Mouse (Mus musculus) T-cell, adult 2 months (primary cell): ENCODE measurements around the gene Ptpn11.
"Not testable (repeated sequence)": the region's sequence is repeated elsewhere in the genome, so short reads cannot be mapped to it uniquely, and the experiment has no call there.

Source experiments
- DNase-seq: peaks from one replicate; pipeline ENCODE4 v3.0.0; 2022; ENCODE audit warnings: low spot score

The Ptpn11 gene

DNA sequence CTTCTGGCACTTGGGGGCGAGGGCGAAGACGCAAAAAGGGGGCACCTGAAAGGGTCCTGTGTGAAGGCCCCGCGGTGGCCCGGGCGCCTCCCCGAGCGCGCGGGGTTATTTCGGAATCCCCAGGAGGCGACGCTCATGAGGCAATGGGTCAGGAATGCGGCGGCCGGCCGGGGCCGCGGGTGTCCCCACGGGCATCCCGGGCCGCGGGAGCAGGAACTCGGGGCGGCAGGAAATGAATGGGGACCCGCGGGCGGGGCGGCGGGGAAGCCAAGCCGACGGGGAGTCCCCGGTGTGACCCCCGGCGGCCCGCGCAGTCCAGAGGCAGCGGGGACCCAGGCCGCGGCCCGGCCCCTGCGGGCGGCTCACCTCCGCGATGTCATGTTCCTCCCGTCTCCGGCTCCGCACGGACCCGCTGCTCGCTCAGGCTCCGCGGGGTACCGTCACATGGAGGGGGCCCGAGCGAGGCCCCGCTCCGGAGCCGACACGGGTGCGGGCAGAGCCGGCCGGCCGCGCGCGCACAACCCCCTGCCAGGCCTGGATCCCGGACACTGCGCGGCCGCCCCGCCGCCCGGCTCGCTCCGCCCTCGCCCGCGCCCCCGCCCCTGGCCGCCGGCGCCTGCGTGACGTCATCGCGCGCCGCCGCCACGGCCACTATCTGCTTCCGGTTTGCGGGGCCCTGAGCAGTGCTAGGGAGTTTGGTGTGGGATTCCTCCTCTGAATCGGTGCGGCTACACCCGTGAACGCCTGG, at the start of gene Ptpn11:
TSS of gene Ptpn11 (minus strand) at position 562 of the 748 bp plus-strand sequence.
- peak; percentile 79 for DNase-seq

DNA sequence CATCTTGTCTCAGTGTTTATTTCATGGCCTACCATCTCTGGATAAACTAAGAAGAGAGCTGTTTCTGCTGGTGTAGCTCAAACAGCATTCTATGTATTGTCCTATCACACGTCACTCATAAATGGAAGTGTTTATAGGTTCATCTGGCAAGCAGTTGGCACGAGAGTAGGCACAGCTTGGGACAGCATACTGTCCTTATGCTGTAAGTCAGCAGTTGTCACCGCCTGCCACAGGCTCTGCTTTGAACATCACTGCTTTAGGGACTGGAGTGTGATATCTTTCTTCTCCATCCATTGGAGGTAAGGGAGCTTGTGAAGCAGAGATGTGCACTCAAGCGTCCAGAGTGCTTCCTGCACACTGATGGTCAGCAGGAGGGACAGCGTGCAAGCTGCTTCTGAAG, 48.6 kb upstream of the Ptpn11 start:
- no peak for DNase-seq

DNA sequence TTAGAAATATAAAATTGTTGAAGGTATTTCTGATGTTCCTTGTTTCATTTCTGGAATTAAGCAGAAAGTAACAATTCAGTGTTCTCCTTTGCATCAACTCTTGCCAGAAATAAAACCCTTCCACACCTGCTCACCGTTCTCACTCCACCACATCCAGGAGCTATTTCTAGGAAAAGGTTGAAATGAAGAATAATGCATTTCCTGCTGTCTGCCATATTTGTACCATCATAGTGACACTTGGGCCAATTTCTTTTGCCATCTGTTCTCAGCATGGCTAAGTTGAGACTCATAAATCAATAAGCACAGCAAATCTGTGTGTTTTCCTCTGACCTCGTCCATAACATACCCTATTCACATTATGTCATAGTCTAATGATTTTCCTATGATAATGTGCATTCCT, 47.0 kb upstream of the Ptpn11 start:
- no peak for DNase-seq

DNA sequence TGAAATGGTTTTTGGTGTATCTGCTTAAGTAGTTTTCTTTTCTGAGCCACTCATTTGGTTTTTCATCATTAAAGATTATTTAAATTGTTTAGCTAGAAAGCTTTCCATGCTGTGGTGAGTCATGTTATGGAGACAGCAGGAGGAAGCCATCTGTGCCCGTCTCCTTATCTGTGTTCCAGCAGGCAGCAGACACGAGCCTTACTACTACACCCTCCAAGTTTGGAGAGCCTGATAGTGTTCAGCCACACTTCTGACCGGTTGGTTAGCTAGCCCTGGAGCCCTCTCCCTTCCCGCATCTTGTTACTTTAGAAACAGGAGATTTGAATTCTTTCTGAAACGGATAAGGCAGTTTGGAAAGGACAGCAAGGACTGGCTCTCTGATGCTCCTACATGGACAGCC, 45.0 kb upstream of the Ptpn11 start:
- DNase-seq: no peak

DNA sequence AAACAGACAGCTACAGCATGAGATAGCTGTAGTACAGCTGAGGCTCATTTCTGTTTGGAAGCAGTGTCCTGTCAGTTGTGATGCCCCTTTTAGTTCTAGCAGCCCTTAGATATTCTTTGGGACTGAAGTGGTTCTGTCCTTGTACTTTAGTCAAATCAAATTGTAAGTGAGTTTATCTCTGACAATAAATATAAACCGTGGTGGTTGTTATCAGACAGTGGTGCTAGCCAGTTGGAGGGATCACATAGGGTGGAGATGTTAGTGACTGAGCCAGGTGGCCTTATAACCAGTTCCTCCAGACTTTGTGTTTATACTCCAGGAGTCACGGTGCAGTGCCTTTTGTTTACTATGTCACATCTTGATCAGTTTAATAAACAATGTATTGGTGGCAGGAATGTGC, 42.5 kb upstream of the Ptpn11 start:
- no peak for DNase-seq

DNA sequence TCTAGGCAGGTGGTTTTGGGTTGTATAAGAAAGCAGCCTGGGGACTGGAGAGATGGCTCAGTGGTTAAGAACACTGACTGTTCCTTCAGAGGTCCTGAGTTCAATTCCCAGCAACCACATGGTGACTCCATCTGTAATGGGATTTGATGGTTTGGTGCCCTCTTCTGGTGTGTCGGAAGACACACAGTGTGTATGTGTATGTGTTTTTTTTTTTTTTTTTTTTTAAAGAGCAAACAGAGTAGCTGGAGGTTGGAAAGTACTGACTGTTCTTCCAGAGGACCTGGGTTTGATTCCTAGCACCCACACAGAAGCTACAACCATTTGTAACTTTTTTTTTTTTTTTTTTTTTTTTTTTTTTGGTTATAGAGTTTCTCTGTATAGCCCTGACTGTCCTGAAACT, 41.6 kb upstream of the Ptpn11 start:
- no peak for DNase-seq

DNA sequence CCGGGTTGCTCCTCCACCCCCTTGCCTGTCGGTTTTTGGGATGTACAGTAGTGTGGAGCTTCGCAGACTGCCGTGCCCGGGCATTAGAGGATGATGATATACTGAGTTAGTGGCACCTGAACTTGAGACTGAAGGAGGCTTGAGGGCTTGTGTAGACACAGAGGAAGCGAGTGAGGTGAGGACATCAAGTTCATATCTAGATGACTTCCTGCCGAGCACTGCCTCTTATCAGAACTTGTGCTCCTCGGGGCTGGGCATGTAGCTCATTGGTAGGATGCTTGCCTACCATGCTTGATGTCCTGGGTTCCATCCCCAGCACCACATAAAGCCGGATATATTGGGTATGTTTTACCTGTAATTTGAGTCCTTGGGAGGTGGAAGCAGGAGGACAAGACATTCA, 39.6 kb upstream of the Ptpn11 start:
- no peak for DNase-seq

DNA sequence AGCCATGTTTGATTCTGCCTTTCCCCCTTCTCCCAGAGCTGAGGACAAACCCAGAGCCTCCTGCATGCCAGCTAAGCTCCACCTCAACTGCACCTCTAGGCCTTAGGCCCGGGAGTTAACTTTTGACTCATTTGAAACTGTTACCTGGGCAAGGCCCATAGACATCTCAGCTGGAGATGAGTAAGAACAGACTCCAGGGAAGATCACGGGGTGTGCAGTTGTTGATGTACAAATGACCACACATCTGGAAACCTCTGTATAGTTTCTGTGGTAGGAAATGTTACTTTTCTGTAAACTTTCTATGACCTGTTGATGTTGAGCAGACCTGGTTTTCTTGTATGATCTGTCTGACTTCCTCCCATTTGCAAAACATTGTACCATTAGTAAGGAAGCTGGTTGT, 38.0 kb upstream of the Ptpn11 start:
- no peak for DNase-seq

DNA sequence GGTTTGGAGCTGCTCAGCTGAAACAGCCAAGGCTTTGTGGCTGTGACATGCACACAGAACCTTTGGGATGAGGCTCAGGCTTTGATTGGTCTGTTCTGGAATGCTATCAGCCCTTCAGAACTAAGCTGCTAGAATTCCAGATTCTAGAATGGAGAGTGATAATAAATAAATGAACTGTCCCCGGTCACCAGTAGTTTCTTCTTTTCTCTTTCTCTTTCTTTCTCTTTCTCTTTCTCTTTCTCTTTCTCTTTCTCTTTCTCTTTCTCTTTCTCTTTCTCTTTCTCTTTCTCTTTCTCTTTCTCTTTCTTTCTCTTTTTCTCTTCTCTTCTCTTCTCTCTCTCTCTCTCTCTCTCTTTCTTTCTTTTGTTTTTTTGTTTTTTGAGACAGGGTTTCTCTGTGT, 36.1 kb upstream of the Ptpn11 start:
- not testable (repeated sequence) for DNase-seq

DNA sequence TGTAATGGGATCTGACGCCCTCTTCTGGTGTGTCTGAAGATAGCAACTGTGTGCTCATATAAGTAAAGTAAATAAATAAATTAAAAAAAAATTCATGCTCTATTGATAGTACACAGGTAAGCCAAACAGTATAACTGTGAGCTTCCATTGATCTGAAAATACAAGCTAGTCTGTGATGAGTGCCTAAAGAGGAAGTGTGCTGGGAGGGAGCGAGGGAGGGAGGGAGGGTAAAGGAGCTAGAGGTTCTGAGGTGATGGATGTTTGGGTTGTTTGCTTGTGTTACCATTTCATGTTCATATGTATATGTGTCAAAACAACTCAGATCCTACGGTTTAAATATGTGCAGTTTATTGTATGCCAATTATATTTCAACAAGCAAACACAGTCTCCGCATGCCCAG, 35.6 kb upstream of the Ptpn11 start:
- DNase-seq: no peak

DNA sequence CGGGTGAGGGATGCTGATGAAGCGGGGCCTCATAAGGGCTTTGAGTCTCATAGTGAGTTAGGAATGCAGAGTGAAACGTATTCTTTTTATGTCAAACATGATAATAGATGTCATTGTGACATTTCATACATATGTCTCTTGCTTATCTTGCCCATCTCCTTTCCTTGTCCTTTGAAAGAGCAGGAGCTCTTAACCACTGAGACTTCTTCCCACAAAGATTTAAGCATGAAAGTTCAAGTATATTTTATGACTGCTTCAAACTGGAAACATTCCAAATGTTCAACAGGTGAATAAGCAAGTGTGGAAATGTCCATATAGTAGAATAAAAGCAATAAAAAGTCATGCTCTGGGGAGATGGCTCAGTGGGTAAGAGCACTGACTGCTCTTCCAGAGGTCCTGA, 35.2 kb upstream of the Ptpn11 start:
- DNase-seq: no peak

DNA sequence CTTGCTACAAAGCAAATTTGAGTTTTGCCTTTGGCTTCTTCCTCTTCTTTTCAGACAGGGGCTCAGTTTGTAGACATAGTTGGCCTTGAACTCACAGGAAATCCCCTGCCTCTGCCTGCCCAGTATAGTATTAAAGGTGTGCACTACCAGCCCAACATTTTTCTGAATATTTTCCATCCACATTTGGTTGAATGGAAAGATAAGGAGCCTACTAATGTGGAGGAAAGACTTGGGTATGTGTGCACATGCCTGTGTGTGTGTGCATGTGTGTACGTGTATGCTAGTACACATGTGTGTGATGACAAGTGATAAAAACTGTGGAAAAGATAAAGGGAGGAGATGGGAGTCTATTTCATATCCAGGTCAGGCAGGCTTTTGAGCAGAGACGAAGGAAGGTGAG, 34.7 kb upstream of the Ptpn11 start:
- DNase-seq: no peak

DNA sequence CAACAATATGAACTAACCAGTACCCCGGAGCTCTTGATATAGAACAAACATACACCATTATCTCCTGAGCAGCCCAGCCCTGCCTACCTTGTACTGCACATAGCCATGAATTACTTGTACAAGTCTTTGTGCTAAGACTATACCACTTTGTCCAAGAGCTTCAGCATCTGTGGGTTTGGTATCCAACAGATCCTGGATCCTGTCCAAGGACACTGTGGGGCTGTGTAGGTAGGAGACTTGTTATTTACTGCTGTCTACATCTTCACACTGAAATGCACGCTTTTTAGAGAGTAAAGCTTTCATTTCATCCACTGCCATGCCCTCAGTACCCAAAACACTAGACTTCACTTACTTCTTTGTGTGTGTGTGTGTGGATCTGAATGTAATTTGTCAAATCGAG, 33.7 kb upstream of the Ptpn11 start:
- DNase-seq: no peak

DNA sequence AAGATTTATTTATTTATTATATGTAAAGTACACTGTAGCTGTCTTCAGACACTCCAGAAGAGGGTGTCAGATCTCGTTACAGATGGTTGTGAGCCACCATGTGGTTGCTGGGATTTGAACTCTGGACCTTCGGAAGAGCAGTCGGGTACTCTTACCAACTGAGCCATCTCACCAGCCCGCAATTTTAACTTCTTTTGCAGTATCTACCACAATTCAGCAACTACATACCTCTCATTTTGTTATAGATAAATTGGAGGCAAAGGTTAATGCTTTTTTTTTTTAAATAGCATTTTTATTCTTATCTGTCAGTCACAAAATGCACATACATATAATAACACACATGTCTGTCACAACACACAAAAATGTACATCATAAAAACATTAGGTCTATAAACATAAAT, 32.8 kb upstream of the Ptpn11 start:
- not testable (repeated sequence) for DNase-seq

DNA sequence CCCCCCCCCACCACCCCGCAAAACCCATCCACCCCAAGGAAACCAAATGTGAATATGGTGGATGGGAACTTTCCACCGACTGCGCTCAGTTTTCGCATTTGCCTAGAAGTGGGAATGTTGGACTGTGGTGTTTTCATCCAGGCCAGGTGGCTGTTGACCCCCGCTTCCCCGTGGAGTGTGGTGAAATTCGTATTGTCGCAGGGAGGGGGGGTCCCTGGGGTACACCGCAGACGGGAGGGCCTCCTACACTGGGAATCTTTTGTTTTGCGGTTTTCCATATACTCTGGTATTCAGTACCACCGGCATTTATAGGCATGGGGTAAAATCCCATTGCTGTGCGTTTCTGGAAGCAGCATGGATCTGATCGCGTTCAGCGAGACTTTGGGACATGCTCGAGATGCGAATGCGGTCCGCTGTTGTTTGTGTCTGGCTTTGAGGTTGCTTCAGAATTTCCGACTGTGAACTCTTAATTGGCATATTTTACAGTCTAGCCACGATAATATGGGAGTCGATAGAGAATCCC, 30.2 kb upstream of the Ptpn11 start:
- no peak for DNase-seq

DNA sequence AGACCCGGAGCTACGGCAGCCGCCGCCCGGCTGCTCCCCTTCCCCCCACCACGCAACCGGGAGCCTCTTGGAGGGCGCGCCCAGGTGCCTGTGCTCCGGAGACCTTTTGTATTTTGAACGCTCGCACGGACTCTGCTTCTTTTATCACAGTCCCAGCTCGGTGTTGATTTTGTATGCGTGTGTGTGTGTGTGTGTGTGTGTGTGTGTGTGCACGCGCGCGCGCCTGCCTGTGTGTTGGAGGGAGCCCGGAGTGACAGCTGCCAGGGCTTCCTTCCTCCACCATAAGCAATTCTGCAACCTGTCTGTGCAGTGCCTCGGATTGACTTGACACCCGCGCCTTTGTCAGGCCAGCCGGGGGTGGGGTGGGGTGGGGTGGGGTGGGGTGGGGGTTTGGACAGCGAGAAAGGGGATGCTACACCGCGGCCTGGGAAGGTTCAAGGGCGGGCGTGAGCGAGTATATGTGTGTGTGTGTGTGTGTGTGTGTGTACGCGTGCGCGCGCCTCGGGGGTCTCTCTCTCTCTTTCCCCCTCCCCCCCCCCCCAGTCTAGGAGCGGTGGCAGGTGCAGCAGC, 29.6 kb upstream of the Ptpn11 start:
- peak; percentile 52 for DNase-seq

DNA sequence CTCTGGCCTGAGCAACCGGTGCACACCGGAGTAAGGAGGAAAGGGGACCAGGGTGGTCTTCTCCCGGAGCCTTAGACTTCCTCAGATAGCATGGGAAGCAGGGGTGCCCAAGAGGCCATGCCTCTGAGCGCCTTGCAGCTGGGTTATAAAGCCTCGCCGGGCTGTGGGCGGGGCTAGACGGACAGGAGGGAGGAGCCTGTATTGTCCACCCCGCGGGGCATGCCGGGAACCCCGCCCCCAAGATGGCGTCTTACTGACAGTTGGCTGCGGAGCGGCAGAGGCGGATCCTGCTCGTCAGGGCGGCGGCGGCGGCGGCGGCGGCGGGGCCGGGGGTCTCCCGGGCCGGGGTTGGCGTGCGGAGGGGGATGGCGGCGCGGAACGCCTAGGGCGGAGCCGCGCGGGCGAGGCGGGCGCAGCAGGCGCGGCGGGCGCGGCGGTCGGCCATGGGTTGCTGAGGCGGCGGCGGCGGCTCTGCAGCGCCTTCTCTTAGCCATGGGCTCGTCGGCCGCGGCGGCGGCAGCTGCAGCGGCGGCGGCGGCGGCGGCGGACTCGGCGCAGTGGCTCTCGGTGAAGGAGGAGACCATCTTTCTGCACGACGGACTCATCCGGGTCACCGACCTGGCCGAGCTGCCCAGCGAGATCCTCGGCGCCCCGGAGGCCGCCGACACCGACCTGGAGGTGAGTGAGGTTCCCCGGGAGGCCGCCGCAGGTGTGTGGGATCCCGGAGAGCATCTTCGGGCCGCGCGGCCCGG, 29.0 kb upstream of the Ptpn11 start, which contains the start of gene Hectd4:
TSS of gene Hectd4 (plus strand) at position 240 of the 752 bp plus-strand sequence.
- DNase-seq: peak; percentile 95

DNA sequence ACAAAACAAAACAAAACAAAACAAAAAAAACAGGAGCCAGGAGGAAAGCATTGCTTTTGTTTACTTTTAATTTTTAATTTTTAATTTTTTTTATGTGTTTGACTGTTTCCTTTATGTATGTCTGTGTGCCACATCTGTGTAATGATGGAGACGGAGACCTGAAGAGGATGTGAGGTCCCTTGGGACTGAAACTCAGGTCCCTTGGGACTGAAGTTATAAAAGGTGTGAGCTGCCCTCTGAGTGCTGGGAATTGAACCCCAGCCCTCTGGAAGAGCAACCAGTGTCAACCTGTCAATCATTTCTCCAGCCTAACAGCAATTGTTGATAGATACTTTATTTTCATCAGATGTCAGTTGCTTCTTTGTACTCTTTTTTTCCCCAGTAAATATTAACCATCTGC, 28.0 kb upstream of the Ptpn11 start:
- DNase-seq: no peak

DNA sequence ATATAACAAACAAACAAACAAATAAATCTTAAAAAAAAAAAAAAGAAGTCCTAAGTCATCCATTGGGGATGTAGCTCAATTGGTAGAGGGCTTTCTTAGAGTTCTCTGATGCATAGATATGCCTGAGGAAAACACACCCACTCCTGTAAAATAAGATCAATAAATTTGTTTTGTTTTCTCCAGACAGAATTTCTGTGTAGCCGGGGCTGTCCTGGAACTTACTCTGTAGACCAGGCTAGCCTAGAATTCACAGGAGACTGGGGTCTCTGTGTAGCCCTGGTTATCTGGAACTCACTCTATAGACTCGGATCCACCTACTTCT, 26.1 kb upstream of the Ptpn11 start:
- DNase-seq: no peak

DNA sequence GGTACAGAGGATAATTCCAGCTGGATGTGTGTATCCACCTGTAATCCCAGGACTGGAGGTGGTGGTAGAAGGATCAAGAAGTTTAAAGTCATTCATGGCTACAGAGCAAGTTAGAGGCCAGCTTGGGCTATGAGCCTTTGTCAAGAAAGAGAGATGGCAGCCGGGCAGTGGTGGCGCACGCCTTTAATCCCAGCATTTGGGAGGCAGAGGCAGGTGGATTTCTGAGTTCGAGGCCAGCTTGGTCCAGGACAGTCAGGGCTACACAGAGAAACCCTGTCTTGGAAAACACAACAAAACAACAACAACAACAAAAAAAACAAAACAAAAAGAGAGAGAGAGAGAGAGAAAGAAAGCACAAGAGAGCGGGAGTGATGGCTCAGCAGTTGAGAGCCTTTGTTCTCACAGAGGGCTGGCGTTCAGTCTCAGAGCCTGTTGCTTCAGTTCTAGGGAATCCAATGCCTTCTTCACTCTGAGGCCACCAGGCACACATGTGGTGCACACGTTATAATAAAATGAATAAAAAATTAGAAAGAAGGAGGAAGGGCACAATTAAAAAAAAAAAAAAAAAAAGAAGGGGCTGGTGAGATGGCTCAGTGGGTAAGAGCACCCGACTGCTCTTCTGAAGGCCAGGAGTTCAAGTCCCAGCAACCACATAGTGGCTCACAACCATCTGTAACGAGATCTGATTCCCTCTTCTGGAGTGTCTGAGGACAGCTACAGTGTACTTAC, 25.6 kb upstream of the Ptpn11 start:
- DNase-seq: not testable (repeated sequence)

DNA sequence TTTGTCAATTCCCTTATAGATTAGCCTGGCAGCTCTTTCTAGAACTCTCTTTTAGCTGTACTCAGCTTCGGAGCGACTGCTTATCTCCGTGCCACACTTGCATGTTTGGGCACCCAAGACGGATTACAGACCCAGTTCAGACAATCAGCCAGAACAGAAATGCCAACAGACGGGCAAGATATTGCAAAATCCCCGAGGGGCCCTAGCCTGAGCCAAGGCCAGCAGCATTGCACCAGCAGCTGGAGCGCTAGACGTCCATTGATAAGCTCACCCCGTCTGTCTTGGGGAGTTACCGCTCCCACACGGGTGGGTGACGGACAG, 24.9 kb upstream of the Ptpn11 start:
- no peak for DNase-seq

DNA sequence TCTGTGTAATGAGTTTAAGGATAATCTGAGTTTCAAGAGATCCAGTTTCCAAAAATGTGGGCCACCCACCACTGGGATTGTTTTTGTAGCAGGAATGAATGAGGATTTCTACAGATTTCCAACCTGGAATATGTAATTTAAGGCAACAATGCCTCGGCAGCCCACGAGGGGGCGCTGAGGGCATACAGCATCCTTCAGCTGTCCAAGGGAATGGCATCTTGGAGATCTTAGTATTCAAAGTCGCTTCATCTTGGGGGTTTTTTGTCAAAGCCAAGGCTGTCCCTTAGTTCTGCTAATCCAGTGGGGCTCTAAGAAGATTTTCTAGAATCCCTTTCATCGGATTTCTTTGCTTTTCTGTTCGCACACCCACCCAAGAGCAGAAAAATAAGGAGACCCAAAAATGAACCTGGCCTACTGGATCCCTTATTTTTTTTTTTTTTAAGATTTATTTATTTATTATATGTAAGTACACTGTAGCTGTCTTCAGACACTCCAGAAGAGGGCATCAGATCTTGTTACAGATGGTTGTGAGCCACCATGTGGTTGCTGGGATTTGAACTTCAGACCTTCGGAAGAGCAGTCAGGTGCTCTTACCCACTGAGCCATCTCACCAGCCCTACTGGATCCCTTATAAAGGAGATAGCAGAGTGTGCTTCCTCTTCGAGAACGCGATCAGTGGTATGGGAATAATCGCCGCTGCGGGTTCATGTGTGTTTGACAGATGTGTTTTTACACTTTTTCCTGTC, 24.4 kb upstream of the Ptpn11 start:
- peak; percentile 49 for DNase-seq
